Mouse (Mus musculus): ENCODE measurements around the gene Hlf. TPM values are rescaled to one million over a fixed set of nuclear protein-coding genes. Genes with fewer than 3 reads are reported as not detected.

Gene Hlf
- polyA plus RNA-seq, 1 experiment from 2014 or later, result 2.9 TPM

Other genes with a start within 250 kb of the Hlf start
- 8.1 and 9.8 TPM in 2 replicates for gene Gm45716, start 203.2 kb downstream of the Hlf start, polyA plus RNA-seq (2015; fragmentation: Nextera tagmentation; extraction: Ambion mirVana)
- 36.6 and 38.0 TPM in 2 replicates for gene Mmd, start 141.4 kb downstream of the Hlf start, polyA plus RNA-seq (2015; fragmentation: Nextera tagmentation; extraction: Ambion mirVana)
- 26.9 and 28.0 TPM in 2 replicates for gene Stxbp4, start 247.2 kb upstream of the Hlf start, polyA plus RNA-seq (2015; fragmentation: Nextera tagmentation; extraction: Ambion mirVana)
- gene Cox11, start 247.3 kb upstream of the Hlf start, polyA plus RNA-seq (2015; fragmentation: Nextera tagmentation; extraction: Ambion mirVana), result 37.5 and 38.5 TPM in 2 replicates